Mouse (Mus musculus) brown adipose tissue, adult 24 weeks (tissue): ENCODE data around the gene Zranb3. TPM values are rescaled to one million over a fixed set of nuclear protein-coding genes. Genes with fewer than 3 reads are reported as not detected.
"Not testable (repeated sequence)": the region's sequence is repeated elsewhere in the genome, so short reads cannot be mapped to it uniquely, and the experiment has no call there.

Experiments
- H3K27ac ChIP-seq: fragments of 200-500 bp; replicated peaks from 2 replicates; pipeline ENCODE4 v1.5.1; 2012; ENCODE audit warnings: low read depth, mild to moderate bottlenecking, low read length
- H3K4me1 ChIP-seq: fragments of 200-500 bp; 2 replicates; pipeline ENCODE4 v1.6.1; 2012; ENCODE audit warnings: low read length, mixed read lengths; ENCODE audit not compliant: control insufficient read depth, insufficient read depth, insufficient read length
- H3K4me3 ChIP-seq: fragments of 200-500 bp; 2 replicates; pipeline ENCODE4 v1.5.1; 2012; ENCODE audit warnings: low read depth, mild to moderate bottlenecking, low read length, moderate library complexity; ENCODE audit not compliant: insufficient read depth
- polyA plus RNA-seq: library from polyadenylated mRNA; stranded (reverse); fragments of >200 nt; gene quantifications from 2 replicates; pipeline ENCODE4 v1.2.4, GENCODE M21; 2012; ENCODE audit not compliant: missing spikeins, insufficient read depth, insufficient read length

The Zranb3 gene
- 3.1 and 3.8 TPM in 2 replicates for polyA plus RNA-seq

DNA sequence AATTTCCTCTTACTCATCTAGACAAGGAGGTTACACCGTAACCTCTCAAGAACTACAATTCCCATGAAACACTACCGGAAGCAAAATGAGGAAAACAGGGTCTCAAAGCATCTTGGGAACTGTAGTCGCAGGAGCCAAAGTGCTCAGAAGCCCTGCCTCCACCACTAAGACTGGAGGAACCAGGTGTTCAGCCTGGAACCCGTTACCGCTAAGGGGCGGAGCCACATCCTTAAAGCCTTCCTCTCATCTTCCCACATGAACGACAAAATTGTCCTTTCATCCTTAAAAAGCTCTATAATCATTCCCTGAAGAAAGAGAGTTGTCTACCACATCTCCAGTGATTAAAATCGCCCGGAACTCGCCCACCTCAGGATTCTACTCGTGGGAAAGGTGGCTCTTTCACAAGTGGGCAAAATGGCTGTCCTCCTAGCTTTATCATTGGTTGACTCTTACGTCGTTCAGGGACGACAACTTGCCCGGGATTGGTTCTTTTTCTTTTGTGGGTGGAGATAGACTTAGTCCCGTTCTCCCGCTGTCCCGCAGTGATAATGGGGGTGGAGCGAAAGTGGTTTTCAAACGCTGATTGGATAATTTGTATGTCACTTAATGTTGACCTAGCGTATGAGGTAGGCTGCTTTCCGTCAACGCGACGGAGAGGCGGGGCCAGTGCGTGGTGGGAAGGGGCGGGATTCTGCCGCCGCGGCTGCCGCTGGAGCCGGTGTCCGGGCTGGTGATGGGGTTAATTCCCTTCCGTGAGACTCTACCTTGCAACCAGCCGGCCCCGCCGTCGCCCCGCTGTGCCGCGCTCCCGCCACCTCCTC, at the start of gene Zranb3, which contains the start of gene R3hdm1:
Gene Zranb3, minus strand, starts transcription at position 407 of the 821 bp plus-strand sequence.
Gene R3hdm1, plus strand, starts transcription at position 661 of the 821 bp plus-strand sequence.
- no peaks in the 10 kb centered on the region; the same call in 1 of the 2 replicates for H3K4me1 ChIP-seq
- peak within 1 kb of the TSS; percentile 95 for H3K27ac ChIP-seq
- H3K4me3 ChIP-seq: peak within 1 kb of the TSS; percentile 82

DNA sequence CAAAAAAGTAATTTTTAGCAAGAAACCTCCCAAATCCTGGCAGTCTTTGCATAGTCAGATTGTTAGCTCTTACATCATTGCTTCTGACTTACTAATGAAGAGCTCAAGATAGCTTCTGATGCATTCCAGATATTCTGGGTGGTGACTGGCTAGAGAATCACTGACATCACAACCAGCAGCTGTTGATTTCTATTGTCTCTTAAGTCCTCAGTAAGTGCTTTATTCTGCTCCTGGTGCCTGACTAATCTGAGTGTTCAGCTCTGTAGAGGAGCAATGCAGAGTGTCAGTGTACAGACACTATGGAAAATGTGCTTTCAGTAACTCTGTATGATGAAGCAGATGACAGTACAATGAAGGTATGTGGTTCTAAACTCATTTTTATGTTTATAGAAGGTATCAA, 38.9 kb upstream of the Zranb3 start:
- H3K4me3 ChIP-seq: no peak overlapping the region
- H3K4me1 ChIP-seq: no peaks in the 10 kb centered on the region
- H3K27ac ChIP-seq: no peak overlapping the region

DNA sequence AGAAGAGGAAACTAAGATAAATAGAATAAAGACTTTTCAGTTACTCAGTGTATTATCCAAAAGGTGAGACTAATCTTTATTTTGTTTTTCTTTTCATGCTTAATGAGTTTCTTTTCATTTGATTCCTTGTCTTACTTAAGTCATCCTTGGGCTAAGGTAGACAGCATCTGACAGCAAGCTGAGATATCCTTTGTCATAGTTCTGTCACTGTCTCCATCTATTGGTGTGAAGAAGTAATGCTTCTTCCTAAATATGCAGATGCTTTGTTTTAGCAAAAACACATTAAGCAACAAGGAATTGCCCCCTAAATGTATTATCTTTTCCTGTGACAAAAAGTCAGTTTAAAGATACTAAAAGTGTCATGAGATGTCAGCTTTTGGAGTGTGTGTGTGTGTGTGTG, 38.2 kb upstream of the Zranb3 start:
- Histone ChIP-seq H3K4me3 (no peak overlapping the region), H3K4me1 (no peaks in the 10 kb centered on the region), H3K27ac (no peak overlapping the region)

DNA sequence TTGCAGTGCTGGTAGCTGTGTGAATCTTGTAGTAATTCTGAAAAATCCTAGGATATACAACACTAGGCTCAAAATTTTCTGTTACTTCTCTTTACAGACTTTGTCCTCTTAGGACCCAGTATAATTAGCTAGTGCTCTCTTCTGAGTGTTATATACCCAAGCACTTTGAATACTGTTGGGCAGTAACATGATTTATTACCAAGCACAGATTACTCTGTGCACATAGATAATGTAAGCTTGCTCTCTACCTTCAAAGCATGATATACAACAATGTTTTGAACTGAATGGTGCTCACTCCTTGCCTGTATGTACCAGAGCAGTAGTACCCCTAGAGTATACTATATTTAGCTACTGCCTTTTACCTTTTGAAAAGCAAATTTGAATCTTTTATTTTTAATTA, 33.4 kb upstream of the Zranb3 start:
- not testable (repeated sequence) for H3K4me1 ChIP-seq, H3K27ac ChIP-seq, H3K4me3 ChIP-seq

DNA sequence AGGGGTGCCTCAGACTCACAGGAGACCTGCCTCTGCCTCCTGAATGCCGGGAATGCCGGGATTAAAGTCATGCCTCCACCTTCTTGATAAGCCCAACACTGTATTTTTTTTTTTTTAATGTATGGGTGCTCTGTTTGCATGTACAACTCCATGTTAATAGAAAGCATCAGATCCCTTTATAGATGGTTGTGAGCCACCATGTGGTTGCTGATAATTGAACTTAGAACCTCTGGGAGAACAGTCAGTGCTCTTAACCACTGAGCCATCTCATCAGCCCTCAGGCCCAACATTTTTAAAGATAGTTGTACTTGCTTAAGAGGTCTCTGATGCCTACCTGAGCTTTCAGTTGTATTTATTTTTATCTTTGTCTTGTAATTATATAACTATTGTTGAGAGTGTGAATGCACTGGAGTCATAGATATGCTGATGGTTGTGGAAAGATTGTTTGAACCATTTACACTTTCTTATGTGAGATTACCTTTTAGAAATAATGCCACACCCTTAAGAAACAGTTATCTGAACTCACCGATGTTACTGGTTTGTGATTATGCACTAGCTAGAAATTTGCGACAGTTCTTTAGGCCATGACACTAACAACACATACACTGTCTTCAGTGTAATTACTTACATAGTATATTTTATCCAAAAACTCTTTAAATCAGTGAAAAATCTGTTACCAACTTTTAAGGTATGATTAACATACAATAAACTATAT, 18.2 kb upstream of the Zranb3 start:
- H3K4me1 ChIP-seq: no peaks in the 10 kb centered on the region
- no peak overlapping the region for H3K4me3 ChIP-seq
- H3K27ac ChIP-seq: no peak overlapping the region

DNA sequence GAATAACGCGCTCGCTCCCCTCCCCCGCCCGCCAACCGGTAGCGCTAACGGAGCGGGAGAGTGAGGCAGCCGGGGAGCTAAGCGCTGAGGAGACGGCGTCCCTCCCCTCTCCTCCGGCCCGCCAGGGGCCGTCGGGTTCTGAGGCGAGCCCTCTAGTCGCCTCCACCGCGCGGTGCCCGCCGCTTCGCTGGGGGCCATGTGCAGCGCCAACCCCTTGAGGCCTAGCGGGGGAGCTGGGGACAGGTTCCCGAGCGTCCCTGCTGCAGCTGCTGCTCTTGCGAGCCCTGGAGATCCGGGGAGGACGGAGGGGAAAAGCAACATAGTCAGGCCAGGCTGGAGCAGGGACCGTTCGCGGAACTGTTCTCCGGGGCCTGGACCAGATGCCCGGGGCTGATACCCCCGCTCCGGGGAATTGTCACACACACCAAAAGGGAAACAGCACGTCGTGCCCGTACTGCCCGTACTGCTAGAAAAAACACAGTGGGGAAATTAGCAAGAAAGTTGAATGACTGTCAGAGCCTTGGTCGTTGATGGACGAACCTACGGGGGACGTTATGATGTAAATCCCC, 757 bp upstream of the Zranb3 start:
- no peaks in the 10 kb centered on the region; the same call in 1 of the 2 replicates for H3K4me1 ChIP-seq
- H3K4me3 ChIP-seq: peak overlapping the region; percentile 82
- H3K27ac ChIP-seq: peak overlapping the region; percentile 37

DNA sequence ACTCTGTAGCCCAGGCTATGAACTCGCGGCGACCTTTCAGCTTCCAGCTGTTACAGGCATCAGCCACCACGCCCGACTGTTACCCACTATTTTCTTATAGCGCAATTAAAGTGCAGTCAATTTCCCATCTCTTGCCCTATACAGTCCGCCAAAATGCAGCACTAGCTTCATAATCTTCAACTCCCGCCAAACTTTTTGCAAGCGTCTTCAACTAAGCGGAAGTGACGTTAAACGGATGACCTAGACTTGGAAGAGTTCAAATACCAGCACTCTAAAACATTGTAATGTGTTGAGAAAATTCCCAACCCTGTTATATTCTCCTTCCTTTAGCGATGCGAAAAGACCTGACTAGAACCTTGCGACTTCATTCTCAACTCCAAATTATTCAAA, 601 bp downstream of the Zranb3 start:
- peak overlapping the region; percentile 81 for H3K4me3 ChIP-seq
- peak overlapping the region; percentile 95 for H3K27ac ChIP-seq
- no peaks in the 10 kb centered on the region; the same call in 1 of the 2 replicates for H3K4me1 ChIP-seq

DNA sequence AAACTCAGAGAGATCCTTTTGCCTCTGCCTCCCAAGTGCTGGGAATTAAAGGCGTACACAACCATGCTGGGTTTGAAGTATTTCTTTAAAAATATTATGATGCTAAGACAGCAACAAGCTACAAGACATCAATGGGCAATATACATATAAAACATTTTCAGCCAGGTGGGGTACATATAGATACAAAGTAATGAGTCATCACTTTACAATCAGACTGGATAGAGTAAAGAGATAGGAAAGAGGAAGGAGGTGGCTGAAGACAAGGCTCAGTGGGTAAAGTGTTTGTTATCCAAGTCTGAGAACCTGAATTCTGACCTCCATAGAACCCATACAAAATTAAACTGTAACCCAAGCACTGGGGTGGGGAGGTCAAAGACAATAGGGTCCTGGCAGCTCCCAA, 4.5 kb downstream of the Zranb3 start:
- no peak overlapping the region for H3K4me3 ChIP-seq
- no peaks in the 10 kb centered on the region for H3K4me1 ChIP-seq
- H3K27ac ChIP-seq: no peak overlapping the region

DNA sequence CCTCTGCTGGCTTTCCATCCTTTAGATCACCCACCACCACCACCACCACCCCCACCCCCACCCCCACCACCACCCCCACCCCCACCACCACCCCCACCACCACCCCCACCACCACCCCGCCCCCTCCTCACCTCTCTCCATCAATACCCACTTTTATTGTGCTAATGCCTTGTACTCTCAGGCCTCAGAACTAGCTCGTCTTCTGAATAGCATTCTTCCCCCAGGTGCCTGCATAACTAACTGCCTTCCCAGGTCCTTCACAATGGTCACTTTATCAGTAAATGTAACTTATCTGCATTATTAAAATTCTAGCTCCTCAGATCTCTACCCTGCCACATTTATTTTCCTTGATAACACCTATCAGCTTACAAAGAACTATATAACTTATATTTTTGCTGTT, 8.2 kb downstream of the Zranb3 start:
- H3K27ac ChIP-seq: no peak overlapping the region
- H3K4me1 ChIP-seq: no peaks in the 10 kb centered on the region
- H3K4me3 ChIP-seq: no peak overlapping the region

DNA sequence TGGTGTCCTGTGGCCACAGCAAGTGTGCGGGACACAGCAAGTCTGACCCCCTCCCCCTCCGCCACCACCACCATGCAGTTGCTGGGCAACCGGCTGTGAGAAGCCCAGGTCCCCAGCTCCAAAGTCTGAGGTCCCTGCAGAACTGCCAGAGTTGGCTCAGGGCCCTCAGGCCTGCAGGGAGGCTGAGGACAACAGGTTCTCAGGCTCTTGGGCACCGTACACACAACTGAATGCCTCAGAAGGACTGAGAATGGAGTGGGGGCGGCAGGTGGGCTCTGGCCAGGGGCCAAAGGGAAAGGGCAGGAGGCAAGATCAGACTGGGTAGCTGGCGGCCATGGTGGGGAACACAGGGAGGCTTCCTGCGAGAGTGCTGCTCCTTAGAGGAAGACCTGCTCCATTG, 20.0 kb downstream of the Zranb3 start:
- peaks cover 2% of the 10 kb centered on the region; the same call in 1 of the 2 replicates for H3K4me1 ChIP-seq
- no peak overlapping the region for H3K4me3 ChIP-seq
- H3K27ac ChIP-seq: no peak overlapping the region; the same call in 1 of the 2 replicates

DNA sequence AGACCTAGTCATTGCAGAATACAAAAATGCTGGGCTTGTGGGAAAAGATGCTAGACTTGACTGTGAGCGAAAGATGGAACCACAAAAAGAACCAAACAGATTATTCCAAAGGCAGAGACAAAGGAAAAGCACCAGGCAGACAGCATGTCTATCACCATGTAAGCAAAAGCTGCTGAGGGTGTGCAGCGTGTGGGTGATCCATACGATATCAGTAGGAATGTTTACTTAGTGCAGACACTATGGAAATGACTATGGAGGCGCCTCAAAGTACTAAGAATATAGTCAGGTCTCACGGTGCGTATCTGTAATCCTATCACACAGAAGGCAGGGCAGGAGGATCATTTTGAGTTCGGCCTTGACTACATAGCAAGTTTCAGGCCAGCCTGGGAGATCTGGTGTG, 21.0 kb downstream of the Zranb3 start:
- peaks cover 2% of the 10 kb centered on the region; the same call in 1 of the 2 replicates for H3K4me1 ChIP-seq
- no peak overlapping the region for H3K27ac ChIP-seq
- no peak overlapping the region for H3K4me3 ChIP-seq

DNA sequence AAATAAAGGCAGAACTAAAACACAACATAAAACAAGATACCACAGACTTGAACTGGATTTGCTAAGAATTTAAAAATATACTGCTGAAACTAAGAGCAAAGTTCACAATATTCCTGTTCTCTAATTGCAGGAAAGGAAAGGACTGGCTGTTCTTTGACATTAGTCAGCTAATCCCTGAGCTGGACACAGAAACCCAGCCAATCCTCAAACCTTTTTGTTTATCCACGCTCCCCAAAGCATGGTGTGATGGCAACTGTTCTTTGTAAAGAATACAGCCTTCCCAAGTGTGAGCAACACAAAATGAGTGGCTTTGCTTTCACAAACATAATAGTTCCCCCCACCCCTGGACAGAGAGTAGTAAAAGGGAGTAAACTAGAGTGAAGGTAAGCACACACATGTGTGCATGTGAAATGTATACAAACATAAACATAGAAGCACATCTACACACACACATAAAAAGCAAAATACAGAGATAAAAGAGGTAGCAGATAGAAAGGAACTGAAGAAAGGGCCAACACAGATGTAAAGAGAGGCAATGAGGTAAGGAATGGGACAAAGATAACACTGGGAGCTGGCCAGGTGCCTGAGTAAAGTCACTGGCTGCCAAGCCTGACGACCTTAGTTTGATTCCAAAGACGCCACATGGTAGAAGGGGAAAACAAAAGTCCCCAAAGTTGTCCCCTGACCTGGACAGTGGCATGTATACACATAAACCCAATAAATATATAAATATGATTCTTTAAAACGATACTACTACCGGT, 21.7 kb downstream of the Zranb3 start:
- Histone ChIP-seq H3K27ac (peak overlapping the region; percentile 35), H3K4me1 (peaks cover 2% of the 10 kb centered on the region; the same call in 1 of the 2 replicates), H3K4me3 (no peak overlapping the region)

DNA sequence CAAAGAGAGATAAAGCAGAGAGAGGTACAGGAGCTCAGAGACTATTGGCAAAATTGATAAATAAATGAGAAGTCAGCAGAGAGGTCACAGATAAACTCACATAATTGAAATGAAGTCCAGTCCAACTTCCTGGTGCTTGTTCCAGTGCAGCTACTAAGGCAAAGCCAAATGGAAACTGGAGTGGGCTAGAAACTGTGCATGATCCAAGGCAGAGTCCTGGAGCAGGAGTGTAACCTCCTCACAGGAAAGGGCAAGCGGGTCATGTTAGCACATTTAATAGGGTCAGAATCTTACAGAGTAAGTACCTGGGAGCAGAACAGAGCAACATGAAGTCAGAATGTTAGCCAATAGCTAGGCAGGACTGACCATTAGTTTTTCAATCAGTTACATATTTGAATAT, 24.2 kb downstream of the Zranb3 start:
- Histone ChIP-seq H3K4me3 (no peak overlapping the region), H3K4me1 (peaks cover 2% of the 10 kb centered on the region; the same call in 1 of the 2 replicates), H3K27ac (no peak overlapping the region)

DNA sequence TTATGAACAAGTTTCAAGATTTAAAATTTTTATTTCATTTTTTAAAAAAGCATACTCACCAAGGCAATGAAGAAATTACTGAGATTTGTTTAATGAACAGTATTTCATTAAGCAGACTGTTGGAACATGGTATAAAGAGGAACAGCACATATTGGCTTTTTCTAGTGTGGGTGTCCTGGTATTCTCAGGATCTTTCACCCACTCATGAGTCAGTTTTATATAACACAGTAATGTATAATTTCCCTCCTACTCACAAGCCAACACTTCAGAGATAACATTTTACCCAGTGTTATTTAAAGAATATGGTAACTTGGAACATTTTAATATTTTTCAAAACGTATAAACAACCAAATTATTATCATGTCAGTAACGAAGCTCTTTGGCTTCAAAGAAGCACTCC, 25.1 kb downstream of the Zranb3 start:
- no peak overlapping the region for H3K4me3 ChIP-seq
- H3K4me1 ChIP-seq: peaks cover 2% of the 10 kb centered on the region; the same call in 1 of the 2 replicates
- H3K27ac ChIP-seq: no peak overlapping the region
